Mouse (Mus musculus) skeletal muscle tissue, adult 2 months (tissue): ENCODE results near the gene Flii.
A peak's percentile ranks its signal among the peaks of the same experiment; 100 is the strongest.

Experiments used
- DNase-seq: peaks from one replicate; pipeline ENCODE4 v3.0.0-alpha.2; 2012; ENCODE audit warnings: low read depth, low spot score

Flii gene

GRCm38 (mm10) chr11:60715833-60716232, 11.2 kb downstream of the Flii start:
- no peak for DNase-seq

- DNase-seq = no peak
These were observed 14.3 kb downstream of the Flii start for GRCm38 (mm10) chr11:60712639-60713255.

- no peak for DNase-seq
These were observed 15.0 kb downstream of the Flii start for GRCm38 (mm10) chr11:60712040-60712439.

- no peak for DNase-seq
These were observed 15.8 kb downstream of the Flii start for GRCm38 (mm10) chr11:60711218-60711617.

GRCm38 (mm10) chr11:60709481-60710465, 17.3 kb downstream of the Flii start:
- DNase-seq = no peak

- DNase-seq = no peak
These were observed 18.4 kb downstream of the Flii start for GRCm38 (mm10) chr11:60708631-60709030.

GRCm38 (mm10) chr11:60707672-60708071, 19.4 kb downstream of the Flii start:
- DNase-seq = peak; percentile 93

- no peak for DNase-seq
These were observed 20.2 kb downstream of the Flii start for GRCm38 (mm10) chr11:60706696-60707480.

GRCm38 (mm10) chr11:60706076-60706475, 21.0 kb downstream of the Flii start:
- DNase-seq = no peak

GRCm38 (mm10) chr11:60705255-60705654, 21.8 kb downstream of the Flii start:
- no peak for DNase-seq

GRCm38 (mm10) chr11:60704023-60704880, 22.8 kb downstream of the Flii start:
- DNase-seq = no peak

GRCm38 (mm10) chr11:60703131-60703530, 23.9 kb downstream of the Flii start:
- DNase-seq = peak; percentile 7

- peak; percentile 1 for DNase-seq
These were observed 25.5 kb downstream of the Flii start for GRCm38 (mm10) chr11:60701611-60702010.

GRCm38 (mm10) chr11:60700320-60701185, 26.5 kb downstream of the Flii start:
- peak; percentile 5 for DNase-seq

GRCm38 (mm10) chr11:60699524-60700075, 27.5 kb downstream of the Flii start, which contains the start of gene Llgl1:
Gene Llgl1, plus strand, starts transcription at chr11:60699723.
- DNase-seq = peak; percentile 89

- DNase-seq = peak; percentile 61
These were observed 28.1 kb downstream of the Flii start for GRCm38 (mm10) chr11:60698806-60699523.

GRCm38 (mm10) chr11:60697561-60697960, 29.5 kb downstream of the Flii start:
- peak; percentile 31 for DNase-seq

GRCm38 (mm10) chr11:60696165-60696564, 30.9 kb downstream of the Flii start:
- no peak for DNase-seq
